Mouse (Mus musculus) mature B cell (primary cell): ENCODE measurements at regions not wholly inside any gene's neighbourhood (a gene's known extent, or its start where the extent isn't known, plus 50 kb on each side); places are given as distances from the start of the nearest gene placed in this dataset.

Source experiments
- in situ Hi-C: fragments of 300-500 bp; cut with MboI; formaldehyde crosslinking; loops from 2 replicates; pipeline ENCODE4 v1.14.3; 2019

DNA sequence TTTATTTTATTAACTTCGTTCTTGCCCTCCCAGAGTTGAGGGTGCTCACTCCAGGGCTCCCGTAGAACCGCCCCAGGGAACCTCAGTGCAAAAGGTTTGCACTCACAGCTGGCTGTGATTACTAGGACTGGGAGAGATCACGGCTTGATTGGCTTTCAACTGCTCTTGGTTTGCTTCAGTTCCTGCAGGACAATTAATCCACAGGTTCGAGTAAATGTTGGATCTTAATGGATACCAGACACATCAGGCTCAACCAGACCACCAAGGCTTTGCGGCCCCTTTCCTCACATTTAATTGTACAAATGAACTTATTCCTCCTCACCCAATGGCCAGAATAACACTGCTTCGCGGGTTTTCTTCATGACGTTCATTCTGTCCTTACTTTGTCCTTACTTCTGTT lies 502.9 kb downstream of the Kcnj2 start:
- in situ Hi-C loops, result no loop called here

DNA sequence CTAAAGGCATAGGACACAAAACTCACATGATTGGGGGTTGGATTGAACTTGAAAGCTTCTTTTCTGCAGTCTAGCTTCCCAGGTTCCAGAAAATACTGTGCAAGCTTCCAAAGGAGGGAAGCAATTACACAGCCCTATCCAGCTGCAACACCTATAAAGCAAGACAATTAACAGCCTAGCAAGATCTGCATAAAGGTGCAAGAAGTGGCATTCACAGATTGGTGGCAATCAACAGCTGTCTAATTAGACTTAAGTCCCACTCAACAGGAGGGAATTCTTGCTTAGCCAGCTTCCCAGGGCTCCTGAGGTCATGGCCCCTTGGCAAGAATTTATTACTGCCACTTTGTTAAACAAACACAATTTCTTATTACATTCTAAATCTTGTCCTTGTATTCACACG lies 511.9 kb downstream of the Kcnj2 start:
- in situ Hi-C loops, result no loop called here

DNA sequence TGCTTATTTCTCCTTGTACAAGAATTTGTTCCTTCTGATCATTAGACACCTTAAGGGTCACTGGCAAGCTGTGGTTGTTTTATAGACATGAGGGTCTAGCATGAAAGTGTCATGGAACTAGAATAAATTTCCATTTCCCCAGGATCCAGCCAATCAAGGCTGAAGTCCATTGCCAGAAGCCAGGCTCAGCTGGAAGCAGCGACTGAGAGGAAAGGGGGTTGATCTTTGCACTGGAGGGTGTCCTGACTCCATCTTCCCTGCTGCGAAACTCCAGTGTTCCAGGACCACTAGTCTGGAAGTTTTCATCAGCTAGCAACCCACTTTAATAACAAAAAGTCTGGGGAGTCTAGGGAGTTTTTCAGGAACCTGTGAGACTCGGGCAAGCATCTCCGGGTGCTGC lies 517.0 kb downstream of the Kcnj2 start:
- in situ Hi-C loops, result no loop called here

DNA sequence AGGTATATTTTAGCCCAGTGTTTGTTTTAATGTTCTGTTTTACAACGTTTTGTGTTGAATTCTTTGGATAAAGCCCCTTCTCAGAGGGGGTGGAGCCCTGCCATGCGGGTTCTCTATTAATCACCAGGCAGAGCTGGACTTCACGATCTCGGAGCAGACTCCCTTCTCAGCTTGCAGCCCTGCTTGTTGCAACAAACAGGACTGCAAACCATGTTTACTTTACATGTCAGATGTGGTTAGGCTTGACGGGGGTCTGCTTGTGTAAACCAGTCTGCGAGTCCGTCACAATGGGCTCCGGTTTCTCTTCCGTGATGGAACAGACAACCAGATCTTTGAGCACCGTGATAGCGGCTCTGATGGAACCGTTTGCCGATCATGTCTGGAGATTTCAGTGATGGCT lies 517.6 kb downstream of the Kcnj2 start:
- in situ Hi-C loops, result no loop called here

DNA sequence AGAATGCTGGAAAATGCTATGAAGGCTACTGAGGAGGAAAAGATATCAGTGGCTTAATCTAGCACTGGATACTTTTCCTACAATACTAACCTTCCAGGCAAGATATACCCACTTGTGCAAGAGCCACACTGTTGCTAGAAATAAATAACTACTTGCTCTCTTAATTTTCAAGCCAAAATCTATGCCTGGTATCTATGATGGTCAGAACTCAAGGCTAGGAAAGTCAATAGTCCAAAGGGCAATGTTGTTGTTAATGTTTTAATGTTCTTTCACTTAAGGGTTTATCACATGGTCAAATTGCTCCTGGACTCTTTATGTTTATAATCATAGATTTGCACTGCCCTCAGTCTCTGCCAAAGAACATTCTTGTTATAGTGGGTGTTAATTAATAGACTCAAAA lies 533.5 kb downstream of the Kcnj2 start:
- in situ Hi-C loops, result no loop called here

DNA sequence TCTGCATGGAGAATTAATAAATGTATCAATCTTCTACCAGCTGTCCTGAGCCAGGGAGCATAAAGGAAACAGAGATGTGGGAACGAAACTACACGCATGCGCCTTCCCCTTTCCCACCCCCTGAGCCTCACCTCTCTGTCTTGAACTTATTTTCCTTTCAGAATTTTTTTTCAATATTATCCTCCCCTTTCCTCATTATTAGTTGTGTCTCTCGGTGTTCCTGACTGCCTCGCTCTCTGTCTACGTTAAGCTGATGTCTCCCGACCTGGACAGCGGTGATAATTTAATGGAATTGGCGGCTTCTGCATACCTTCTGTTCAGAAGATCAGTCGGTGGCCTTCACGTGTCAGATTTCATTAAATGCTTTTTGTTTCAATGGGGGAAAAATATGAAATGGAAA lies 539.2 kb downstream of the Kcnj2 start:
- in situ Hi-C loops, result no loop called here

DNA sequence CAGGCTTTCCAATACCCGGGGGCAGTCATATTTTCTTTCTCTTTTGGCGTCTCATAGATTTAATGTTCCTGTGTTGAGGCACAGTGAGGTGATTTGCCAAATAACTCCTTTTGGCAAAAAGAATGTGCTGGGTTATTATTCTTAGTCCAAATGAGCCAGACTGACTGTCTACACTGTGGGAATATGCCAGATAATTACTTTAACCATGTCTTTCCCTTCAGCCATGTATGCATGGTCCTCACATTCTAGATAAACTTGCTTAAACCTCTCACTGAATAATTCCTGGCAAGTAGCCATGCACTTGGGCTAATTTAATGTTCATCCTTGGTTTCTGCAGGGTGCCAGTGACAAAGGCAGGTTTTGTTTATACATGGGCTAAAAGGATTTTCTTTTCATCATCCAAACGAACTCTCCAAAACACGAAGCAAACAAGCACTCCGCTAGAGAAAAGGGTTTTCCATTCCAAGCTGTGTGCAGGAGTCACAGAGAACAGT lies 544.6 kb downstream of the Kcnj2 start:
- in situ Hi-C loops, result no loop called here

DNA sequence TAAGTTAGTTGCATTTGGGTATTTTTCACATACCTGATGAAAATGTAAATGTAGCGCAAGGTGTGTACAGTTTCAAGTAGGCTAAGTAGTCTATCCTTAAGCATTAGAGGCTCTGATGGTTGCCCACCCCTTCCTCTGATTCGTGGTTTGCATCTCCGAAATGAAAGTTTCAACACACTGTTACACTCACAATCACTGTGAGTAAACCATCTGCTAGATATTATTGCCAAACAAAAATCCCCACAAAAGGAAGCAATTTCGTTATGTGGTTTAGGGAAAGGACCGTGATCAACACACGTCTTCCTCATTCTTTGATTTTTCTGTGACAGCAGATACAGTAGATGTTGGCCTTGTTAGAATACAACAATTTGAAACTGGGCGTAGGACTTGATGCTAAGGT lies 577.6 kb downstream of the Kcnj2 start:
- in situ Hi-C loops, result no loop called here

DNA sequence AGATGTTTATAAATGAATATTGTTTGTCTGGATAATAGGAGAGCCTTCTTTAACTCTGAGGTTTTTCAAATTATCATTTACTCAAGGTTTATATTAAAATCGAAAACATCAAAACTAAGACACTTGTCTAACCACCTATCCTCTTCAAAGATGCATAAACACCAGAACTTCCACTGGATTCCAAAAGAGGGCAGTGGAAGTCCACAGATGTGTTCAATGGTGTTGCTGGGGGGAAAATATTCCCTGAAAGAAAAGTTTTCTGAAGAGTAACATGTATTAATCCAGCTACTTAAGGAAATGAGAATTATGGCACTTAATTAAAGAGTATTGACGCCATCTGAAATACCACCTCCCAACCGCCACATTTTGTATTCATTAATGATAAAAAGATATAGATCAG lies 586.9 kb downstream of the Kcnj2 start:
- in situ Hi-C loops, result no loop called here

DNA sequence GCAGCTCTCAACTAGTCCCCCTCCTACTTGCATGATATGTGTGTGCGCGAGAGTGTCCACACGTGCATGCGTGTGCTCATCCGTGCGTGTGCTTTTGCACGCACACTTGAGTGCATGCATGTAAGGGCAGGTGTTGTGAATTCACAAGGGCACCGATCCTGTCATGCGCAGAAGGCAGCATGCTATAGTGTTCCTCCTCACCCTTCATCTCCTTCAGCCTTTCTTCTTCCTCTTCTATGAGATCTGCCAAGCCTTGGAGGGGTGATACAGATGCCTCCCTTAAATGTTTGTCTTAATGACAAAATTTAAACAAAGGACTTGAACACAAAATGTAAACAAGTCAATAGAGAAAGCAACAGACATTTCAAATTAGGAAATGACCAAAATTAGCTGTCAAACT lies 591.8 kb downstream of the Kcnj2 start:
- in situ Hi-C loops, result no loop called here

DNA sequence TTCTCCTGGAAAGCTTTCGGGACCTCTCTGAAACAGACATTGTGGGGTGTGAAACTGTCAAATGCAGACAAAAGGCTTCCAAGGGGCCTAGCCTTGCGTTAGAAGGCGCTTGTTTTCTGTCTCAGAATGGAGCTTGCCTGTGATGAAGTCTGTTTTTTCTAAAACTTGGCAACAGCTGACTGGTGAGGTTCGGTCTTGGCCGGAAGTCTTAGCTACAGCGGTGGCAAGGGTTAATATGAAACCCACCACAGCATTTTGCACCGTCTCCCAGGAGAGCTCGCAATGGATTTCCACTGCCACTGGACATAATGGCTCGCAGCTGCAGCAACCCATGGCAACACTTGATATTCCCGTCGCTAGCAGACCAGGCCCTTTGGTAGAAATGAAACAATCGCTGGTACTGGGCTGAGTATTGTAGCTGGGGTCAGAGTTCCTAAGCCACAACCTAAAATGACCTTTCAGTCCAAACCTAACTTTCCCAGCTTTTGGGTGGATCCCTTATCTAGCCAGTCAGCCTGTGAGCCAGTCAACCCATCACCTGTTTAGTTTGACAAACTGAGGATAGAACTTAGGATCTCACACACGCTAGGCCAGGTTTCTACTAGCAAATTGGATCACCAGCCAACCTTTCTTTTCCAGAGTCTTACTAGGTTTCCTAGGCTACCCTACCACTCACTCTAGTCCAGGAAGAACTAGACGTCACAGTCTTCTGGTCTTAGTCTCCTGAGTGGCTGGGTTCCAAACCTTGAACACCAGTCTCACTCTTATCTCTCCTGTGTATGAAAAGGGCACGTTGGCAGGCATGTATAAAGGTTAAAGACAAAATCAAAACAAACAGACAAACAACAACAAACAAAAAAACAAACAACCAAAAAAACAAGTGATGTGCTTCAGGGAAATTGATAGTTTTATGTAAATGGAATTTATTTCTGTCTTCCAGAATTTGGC lies 592.7 kb downstream of the Kcnj2 start:
- in situ Hi-C loops, result no loop called here

DNA sequence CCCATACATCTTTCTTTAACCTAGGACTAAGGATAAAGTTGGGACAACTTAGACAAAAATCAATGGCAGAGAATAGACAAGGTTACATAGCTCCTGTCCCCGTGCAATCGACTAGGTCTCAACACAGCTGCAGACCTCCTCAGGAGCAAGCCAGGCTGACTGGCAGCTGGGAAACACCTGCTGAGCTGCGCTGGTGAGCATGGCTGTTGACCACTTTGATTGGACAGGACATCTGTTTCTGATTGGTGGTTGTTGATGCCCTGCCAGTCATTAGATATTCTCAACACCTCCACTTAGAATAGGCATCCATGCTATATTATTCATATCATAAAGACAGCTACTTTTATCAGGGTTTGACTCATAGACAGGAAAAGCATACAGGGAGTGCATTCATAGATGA lies 597.3 kb downstream of the Kcnj2 start:
- in situ Hi-C loops, result no loop called here

DNA sequence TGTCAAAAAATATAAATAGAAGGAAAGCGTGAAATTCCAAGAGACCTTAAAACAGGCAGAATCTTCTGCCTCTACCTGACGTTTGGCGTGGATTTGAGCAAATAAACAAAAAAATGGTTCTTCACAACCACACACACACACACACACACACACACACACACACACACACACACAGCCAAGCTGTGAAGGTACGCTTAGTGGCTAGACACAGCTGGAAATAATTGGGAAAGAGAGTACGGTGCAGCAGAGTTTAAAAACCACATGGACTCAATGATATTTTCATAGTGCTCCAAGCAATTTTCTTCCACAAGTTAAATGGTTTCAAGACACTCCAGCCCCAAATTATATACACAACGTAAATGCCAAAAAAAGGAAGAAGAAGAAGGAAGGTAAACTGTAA lies 600.4 kb downstream of the Kcnj2 start:
- in situ Hi-C loops, result no loop called here

DNA sequence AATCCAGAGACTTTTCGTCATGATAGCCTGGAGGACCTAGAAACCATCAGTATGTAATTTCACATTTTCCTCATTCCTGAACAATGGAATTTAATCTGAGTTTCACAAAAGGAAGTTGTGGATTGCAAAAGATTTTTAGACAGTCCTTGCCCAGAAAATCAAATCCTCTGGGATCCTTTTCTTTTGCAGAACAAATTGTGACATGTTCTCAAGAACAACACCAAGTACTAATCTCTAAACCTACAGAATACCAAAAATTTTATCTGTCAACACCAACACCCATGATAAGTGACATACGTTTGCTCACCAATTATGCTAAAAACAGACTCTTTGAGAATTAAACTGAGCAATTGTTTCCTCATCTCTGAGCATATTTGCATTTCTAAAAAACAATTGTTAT lies 605.9 kb downstream of the Kcnj2 start:
- in situ Hi-C loops, result no loop called here

DNA sequence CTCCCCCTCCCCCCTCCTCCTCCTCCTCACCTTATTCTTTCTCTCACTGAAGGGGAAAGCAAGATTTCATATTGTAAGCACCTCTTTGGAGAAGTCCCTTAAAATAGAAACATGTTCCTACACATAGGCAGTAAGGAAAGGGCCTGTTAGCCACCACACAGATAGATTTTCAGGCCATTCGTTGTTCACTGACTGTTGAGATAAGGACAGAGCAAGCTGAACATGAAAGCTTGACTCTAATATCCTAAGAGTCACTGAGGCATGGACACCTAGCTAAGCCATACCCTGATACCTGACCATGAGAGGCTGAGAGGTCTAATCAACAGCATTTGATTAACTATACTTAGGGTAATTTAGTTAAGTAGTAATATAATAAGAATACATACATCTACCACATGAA lies 609.7 kb downstream of the Kcnj2 start:
- in situ Hi-C loops, result no loop called here

DNA sequence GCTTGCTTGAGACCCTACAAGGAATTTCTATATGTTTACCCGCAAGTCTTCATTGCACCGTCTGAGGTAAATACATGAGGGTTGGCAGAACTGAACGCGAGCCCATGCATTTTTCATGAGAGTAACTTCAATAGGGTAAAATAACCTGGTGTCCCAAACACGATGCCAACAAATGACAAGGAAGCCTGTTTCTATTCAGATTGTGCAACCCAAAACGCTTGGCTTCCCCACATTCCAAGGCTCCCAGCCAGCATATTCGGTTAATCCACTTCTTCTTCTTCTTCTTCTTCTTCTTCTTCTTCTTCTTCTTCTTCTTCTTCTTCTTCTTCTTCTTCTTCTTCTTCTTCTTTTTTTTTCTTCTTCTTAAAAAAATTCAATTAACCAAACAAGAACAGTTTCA lies 616.4 kb downstream of the Kcnj2 start:
- in situ Hi-C loops, result no loop called here

DNA sequence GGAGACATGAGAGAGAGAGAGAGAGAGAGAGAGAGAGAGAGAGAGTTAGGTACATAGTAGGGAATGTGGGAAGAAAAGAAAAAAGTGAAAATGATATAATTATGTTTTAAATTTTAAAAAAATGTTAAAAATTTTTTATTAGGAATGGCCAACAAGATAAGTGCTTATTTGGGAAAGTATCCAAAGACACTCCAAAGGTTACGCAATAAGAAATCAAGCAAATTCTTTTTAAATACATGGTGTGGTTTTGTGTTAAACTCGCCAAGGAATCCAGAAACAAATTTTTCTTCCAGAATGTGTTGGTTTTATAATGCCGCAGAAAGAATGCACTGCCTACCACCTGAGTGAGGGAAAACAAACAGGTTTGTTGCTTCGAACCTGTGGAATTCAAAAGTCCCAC lies 617.9 kb downstream of the Kcnj2 start:
- in situ Hi-C loops, result no loop called here

DNA sequence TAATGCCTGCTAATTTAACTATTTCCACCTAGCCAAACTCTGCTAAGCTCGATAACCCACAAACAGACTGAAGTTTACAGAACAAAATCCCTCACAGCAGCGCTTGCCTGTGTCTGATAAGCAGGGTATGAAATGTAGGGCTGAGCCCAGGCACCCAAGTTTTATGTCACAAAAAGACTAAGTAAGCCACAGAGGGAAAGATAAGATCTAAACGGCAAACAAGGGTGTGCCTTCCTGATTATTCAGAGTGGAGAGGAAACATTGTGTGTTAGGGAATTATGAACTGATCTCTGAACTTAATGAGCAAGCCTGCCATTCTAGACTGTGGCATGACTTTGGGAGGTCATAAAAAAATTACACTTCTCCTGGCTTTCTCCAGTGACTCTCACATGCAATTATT lies 621.8 kb downstream of the Kcnj2 start:
- in situ Hi-C loops, result no loop called here

DNA sequence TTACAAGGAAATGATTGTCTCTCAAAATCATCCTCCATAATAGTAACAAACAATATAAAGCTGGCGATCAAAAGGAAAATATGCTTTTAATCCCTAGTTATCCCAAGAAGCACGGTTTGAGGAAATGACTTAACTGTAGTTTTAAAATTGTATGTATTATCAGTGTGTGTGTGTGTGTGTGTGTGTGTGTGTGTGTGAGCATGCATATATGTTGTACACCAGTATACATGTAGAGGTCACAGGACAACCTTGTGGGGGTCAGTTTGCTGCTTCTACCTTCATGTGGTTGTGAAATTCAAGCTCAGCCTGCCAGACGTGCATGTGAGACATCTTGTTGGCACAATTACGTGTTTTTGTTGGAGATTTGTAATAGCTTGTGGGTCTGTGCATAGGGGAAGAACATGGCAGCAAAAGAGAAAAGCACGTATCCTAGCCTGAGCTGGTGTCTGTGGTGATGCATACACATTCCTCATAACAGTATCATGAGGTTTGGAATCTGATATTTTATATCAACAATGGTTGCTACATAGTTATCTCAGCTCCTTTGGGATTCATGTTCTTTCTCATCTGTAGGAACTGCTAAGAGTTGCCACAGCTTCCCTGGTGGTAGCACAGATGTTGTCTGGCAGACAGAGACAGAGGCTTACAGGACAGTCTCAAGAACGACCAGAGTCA lies 622.4 kb downstream of the Kcnj2 start:
- in situ Hi-C loops, result no loop called here

DNA sequence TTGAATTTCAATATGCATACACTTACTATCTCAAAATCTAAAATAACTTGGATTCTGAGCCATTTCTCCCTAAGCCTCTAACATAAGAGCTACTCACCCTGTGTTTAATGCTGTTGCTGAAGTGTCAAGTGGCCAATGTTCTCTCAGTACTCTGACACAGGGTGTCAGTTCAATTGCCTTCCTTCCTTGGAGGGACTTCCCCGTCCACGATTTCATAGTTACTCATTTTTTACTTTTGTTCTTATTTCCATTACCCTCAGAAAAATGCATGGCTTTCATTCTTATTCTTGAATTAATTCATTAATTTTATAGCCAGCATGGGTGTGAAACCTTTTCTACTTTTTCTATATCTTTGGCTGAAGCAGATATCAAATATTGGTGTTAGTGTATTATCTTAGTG lies 623.9 kb downstream of the Kcnj2 start:
- in situ Hi-C loops, result no loop called here

DNA sequence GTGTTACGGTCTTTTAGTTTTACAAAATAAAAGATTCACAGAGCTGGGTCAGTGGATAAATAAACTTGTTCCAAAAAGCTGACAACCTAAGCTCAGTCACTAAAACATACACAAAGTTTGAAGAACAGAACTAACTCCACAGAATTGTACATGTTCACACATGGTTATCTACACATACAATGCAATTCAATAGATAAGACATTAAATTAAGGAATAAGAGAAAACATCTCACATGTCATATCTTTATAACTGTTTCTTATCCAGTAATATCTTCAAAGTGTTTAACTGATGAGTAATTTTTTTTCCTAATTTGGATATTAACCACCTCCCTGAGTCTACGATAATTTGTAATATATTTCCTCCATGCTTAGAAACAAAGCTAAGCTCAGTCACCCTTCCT lies 625.5 kb downstream of the Kcnj2 start:
- in situ Hi-C loops, result no loop called here

DNA sequence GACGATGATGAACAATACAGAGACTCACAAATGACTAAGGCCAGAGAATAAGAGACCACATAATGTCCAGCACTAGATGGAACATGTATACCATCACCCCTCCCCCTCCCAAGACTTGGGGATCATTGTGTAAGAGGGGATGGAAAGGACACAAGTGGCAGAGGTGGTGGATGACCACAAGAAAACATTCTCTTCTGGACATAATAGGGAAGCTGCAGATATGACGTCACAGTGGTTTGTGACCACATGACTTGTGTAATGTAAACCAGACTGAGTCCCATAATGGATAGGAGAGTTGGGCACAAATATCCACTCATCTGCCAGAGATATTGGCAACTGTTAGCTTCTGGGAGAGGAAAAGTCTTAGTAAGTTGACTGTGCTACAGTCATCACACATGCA lies 630.7 kb downstream of the Kcnj2 start:
- in situ Hi-C loops, result no loop called here

DNA sequence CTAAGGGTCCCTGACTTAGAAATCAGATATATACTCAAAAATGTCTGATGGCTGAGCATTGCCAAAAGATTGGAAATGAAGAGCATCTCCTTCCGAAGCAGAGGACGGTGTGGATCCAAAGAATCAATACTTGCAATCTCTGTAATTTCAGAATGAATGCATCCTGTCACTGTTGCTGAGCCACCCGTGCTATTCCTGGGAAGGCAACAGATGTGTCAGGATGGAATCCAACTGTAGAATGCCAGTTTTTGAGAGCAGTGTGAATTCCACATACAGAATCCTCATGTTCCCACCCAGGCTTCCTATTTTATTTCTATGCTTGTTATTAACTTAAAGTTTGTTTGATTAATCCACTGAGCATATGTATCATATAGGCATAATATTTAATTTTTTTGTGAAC lies 633.9 kb downstream of the Kcnj2 start:
- in situ Hi-C loops, result no loop called here
